Mouse (Mus musculus): ENCODE measurements around the gene Nuak2.

Nuak2 gene

GRCm38 (mm10) chr1:132298801-132299464 is 17.0 kb upstream of the Nuak2 start:
- peak; percentile 65 for DNase-seq (ENCODE audit: low spot score)

GRCm38 (mm10) chr1:132299744-132300143 is 16.2 kb upstream of the Nuak2 start:
- no peak for DNase-seq (ENCODE audit: low spot score)

GRCm38 (mm10) chr1:132301242-132301641 is 14.7 kb upstream of the Nuak2 start:
- DNase-seq (ENCODE audit: low spot score) = no peak

- DNase-seq (ENCODE audit: low spot score) = no peak
Measured at GRCm38 (mm10) chr1:132302341-132302866, 13.5 kb upstream of the Nuak2 start.

GRCm38 (mm10) chr1:132304618-132305214 is 11.2 kb upstream of the Nuak2 start:
- DNase-seq (ENCODE audit: low spot score) = no peak

- peak; percentile 78 for DNase-seq (ENCODE audit: low spot score)
Measured at GRCm38 (mm10) chr1:132306160-132306559, 9.8 kb upstream of the Nuak2 start.

- no peak for DNase-seq (ENCODE audit: low spot score)
Measured at GRCm38 (mm10) chr1:132306808-132307207, 9.1 kb upstream of the Nuak2 start.

GRCm38 (mm10) chr1:132307962-132308361 is 8.0 kb upstream of the Nuak2 start:
- DNase-seq (ENCODE audit: low spot score) = no peak

- no peak for DNase-seq (ENCODE audit: low spot score)
Measured at GRCm38 (mm10) chr1:132308674-132309073, 7.3 kb upstream of the Nuak2 start.

GRCm38 (mm10) chr1:132310754-132311153 is 5.2 kb upstream of the Nuak2 start:
- no peak for DNase-seq (ENCODE audit: low spot score)

GRCm38 (mm10) chr1:132311174-132311859 is 4.6 kb upstream of the Nuak2 start:
- no peak for DNase-seq (ENCODE audit: low spot score)

GRCm38 (mm10) chr1:132312043-132312442 is 3.9 kb upstream of the Nuak2 start:
- DNase-seq (ENCODE audit: low spot score) = no peak

- DNase-seq (ENCODE audit: low spot score) = peak; percentile 89
Measured at GRCm38 (mm10) chr1:132312703-132313102, 3.2 kb upstream of the Nuak2 start.

- no peak for DNase-seq (ENCODE audit: low spot score)
Measured at GRCm38 (mm10) chr1:132316625-132316994, 684 bp downstream of the Nuak2 start.

- no peak for DNase-seq (ENCODE audit: low spot score)
Measured at GRCm38 (mm10) chr1:132317413-132317812, 1.5 kb downstream of the Nuak2 start.

GRCm38 (mm10) chr1:132317894-132318863 is 2.3 kb downstream of the Nuak2 start:
- no peak for DNase-seq (ENCODE audit: low spot score)

- no peak for DNase-seq (ENCODE audit: low spot score)
Measured at GRCm38 (mm10) chr1:132319242-132319641, 3.3 kb downstream of the Nuak2 start.

GRCm38 (mm10) chr1:132321821-132322580 is 6.1 kb downstream of the Nuak2 start:
- no peak for DNase-seq (ENCODE audit: low spot score)

- peak; percentile 96 for DNase-seq (ENCODE audit: low spot score)
Measured at GRCm38 (mm10) chr1:132322711-132323542, 7.0 kb downstream of the Nuak2 start.

GRCm38 (mm10) chr1:132326777-132327176 is 10.9 kb downstream of the Nuak2 start:
- DNase-seq (ENCODE audit: low spot score) = peak; percentile 48

All from retina, embryonic 14.5 days (tissue).